Mouse (Mus musculus) neural tube, embryonic 14.5 days (tissue): ENCODE data around the gene Ccdc137. TPM values are rescaled to one million over a fixed set of nuclear protein-coding genes. Genes with fewer than 3 reads are reported as not detected.
A peak's percentile ranks its signal among the peaks of the same experiment; 100 is the strongest.

ENCODE experiments used
- ATAC-seq: fragments of 200-750 bp; cut with Nextera tagmentation; 2 replicates; pipeline ENCODE4 v1.8.0; 2017; ENCODE audit warnings: low read depth, mild to moderate bottlenecking, moderate TSS enrichment, moderate library complexity
- H3K27ac ChIP-seq: fragments of 300-500 bp; sonication (generic); 2 replicates; pipeline ENCODE4 v1.5.1; 2014; ENCODE audit warnings: low read depth, mild to moderate bottlenecking, control low read depth, low read length, moderate library complexity, mixed read lengths
- H3K27me3 ChIP-seq: fragments of 300-500 bp; sonication (generic); 2 replicates; pipeline ENCODE4 v1.6.1; 2014; ENCODE audit warnings: low read length; ENCODE audit not compliant: control insufficient read depth, insufficient read depth
- H3K36me3 ChIP-seq: fragments of 300-500 bp; sonication (generic); 2 replicates; pipeline ENCODE4 v1.6.1; 2014; ENCODE audit warnings: low read length, mixed read lengths; ENCODE audit not compliant: control insufficient read depth, insufficient read depth
- H3K4me1 ChIP-seq: fragments of 300-500 bp; sonication (generic); 2 replicates; pipeline ENCODE4 v1.6.1; 2014; ENCODE audit warnings: low read length; ENCODE audit not compliant: control insufficient read depth, insufficient read depth
- H3K4me2 ChIP-seq: fragments of 300-500 bp; sonication (generic); 2 replicates; pipeline ENCODE4 v1.6.1; 2014; ENCODE audit warnings: mild to moderate bottlenecking, low read depth, low read length, control low read depth
- H3K4me3 ChIP-seq: fragments of 300-500 bp; sonication (generic); 2 replicates; pipeline ENCODE4 v1.5.1; 2014; ENCODE audit warnings: low read depth, low read length, control low read depth, mixed read lengths
- H3K9ac ChIP-seq: fragments of 300-500 bp; sonication (generic); replicated peaks from 2 replicates; pipeline ENCODE4 v1.6.1; 2014; ENCODE audit warnings: low read depth, mild to moderate bottlenecking, control low read depth, low read length, mixed read lengths
- H3K9me3 ChIP-seq: fragments of 300-500 bp; sonication (generic); 2 replicates; pipeline ENCODE4 v1.6.1; 2016; ENCODE audit warnings: low read length; ENCODE audit not compliant: control insufficient read depth
- WGBS: fragments of 180-500 bp; shearing (Covaris S2); extraction: QIAGEN DNeasy Blood & Tissue Kit; methylation state at CpG from one replicate; pipeline ENCODE4 v1.1.7; 2014; 5-methylcytosine and 5-hydroxymethylcytosine counted together
- polyA plus RNA-seq: library from polyadenylated mRNA; unstranded; fragments of >200 nt; fragmentation: Nextera tagmentation; extraction: Ambion mirVana; gene quantifications from 2 replicates; pipeline ENCODE4 v1.2.1, GENCODE M21; 2014

Ccdc137 gene
- polyA plus RNA-seq, 1 experiment from 2014 or later, result 21.6 TPM

GRCm38 (mm10) chr11:120492024-120492877 is 34.3 kb downstream of the Ccdc137 start:
- under 1% methylated on average over 46 of the region's 48 CpGs for WGBS
- H3K27me3 ChIP-seq, result no peaks in the 10 kb centered on the region
- H3K36me3 ChIP-seq, result peaks cover 41% of the 10 kb centered on the region
- H3K9me3 ChIP-seq, result no peaks in the 10 kb centered on the region
- H3K9ac ChIP-seq, result peak overlapping the region; percentile 81
- H3K4me3 ChIP-seq, result peak overlapping the region; percentile 89
- peaks cover 25% of the 10 kb centered on the region for H3K4me1 ChIP-seq
- peak; percentile 52 for ATAC-seq
- H3K27ac ChIP-seq, result peak overlapping the region; percentile 60
- H3K4me2 ChIP-seq, result peak overlapping the region; percentile 95

- peaks cover 35% of the 10 kb centered on the region for H3K36me3 ChIP-seq
- no peaks in the 10 kb centered on the region for H3K9me3 ChIP-seq
- H3K4me2 ChIP-seq, result peak overlapping the region; percentile 95
- WGBS, result 25% methylated on average over 3 of the region's 3 CpGs
- peak overlapping the region; percentile 81; the same call in 1 of the 2 replicates for H3K9ac ChIP-seq
- H3K27me3 ChIP-seq, result no peaks in the 10 kb centered on the region
- H3K4me1 ChIP-seq, result peaks cover 25% of the 10 kb centered on the region
- ATAC-seq, result no peak
- H3K27ac ChIP-seq, result peak overlapping the region; percentile 36; the same call in 1 of the 2 replicates
- H3K4me3 ChIP-seq, result peak overlapping the region; percentile 89
Observed at GRCm38 (mm10) chr11:120492878-120493203, 34.9 kb downstream of the Ccdc137 start.

- H3K27me3 ChIP-seq, result no peaks in the 10 kb centered on the region
- peak overlapping the region; percentile 36; the same call in 1 of the 2 replicates for H3K27ac ChIP-seq
- no peaks in the 10 kb centered on the region for H3K9me3 ChIP-seq
- peaks cover 30% of the 10 kb centered on the region for H3K36me3 ChIP-seq
- peak overlapping the region; percentile 89; the same call in 1 of the 2 replicates for H3K4me3 ChIP-seq
- no peak for ATAC-seq
- WGBS, result 55% methylated on average over 3 of the region's 3 CpGs
- peaks cover 25% of the 10 kb centered on the region for H3K4me1 ChIP-seq
- peak overlapping the region; percentile 81; the same call in 1 of the 2 replicates for H3K9ac ChIP-seq
- peak overlapping the region; percentile 95 for H3K4me2 ChIP-seq
Observed at GRCm38 (mm10) chr11:120493351-120493750, 35.4 kb downstream of the Ccdc137 start.

- no peak for ATAC-seq
- H3K9ac ChIP-seq, result no peak overlapping the region
- H3K4me2 ChIP-seq, result peak overlapping the region; percentile 95; the same call in 1 of the 2 replicates
Observed at GRCm38 (mm10) chr11:120493911-120494310, 36.0 kb downstream of the Ccdc137 start.

GRCm38 (mm10) chr11:120497436-120497835 is 39.5 kb downstream of the Ccdc137 start:
- no peak overlapping the region for H3K27ac ChIP-seq
- H3K27me3 ChIP-seq, result no peaks in the 10 kb centered on the region
- H3K4me3 ChIP-seq, result no peak overlapping the region
- H3K4me2 ChIP-seq, result no peak overlapping the region
- no peak for ATAC-seq
- no peak overlapping the region for H3K9ac ChIP-seq
- WGBS, result 90% methylated on average over 3 of the region's 3 CpGs
- H3K4me1 ChIP-seq, result peaks cover 13% of the 10 kb centered on the region
- H3K36me3 ChIP-seq, result peaks cover 23% of the 10 kb centered on the region
- H3K9me3 ChIP-seq, result no peaks in the 10 kb centered on the region

More at GRCm38 (mm10) chr11:120493911-120494310, 36.0 kb downstream of the Ccdc137 start:
- H3K4me1 ChIP-seq, result peaks cover 25% of the 10 kb centered on the region
- peaks cover 24% of the 10 kb centered on the region for H3K36me3 ChIP-seq
- no peaks in the 10 kb centered on the region for H3K9me3 ChIP-seq
- 91% methylated on average over 3 of the region's 3 CpGs for WGBS
- no peaks in the 10 kb centered on the region for H3K27me3 ChIP-seq
- no peak overlapping the region for H3K4me3 ChIP-seq
- H3K27ac ChIP-seq, result no peak overlapping the region

- Histone ChIP-seq H3K4me3 (no peak overlapping the region), H3K27ac (no peak overlapping the region), H3K36me3 (peaks cover 23% of the 10 kb centered on the region), H3K9me3 (no peaks in the 10 kb centered on the region), H3K4me1 (peaks cover 6% of the 10 kb centered on the region), H3K9ac (no peak overlapping the region), H3K27me3 (no peaks in the 10 kb centered on the region), H3K4me2 (no peak overlapping the region)
- 97% methylated on average over 12 of the region's 12 CpGs for WGBS
- no peak for ATAC-seq
Observed at GRCm38 (mm10) chr11:120498226-120498625, 40.3 kb downstream of the Ccdc137 start.

- H3K4me2 ChIP-seq, result no peak overlapping the region
- peaks cover 23% of the 10 kb centered on the region for H3K36me3 ChIP-seq
- no peak overlapping the region for H3K4me3 ChIP-seq
- H3K27me3 ChIP-seq, result no peaks in the 10 kb centered on the region
- no peak overlapping the region for H3K9ac ChIP-seq
- WGBS, result 93% methylated on average over 5 of the region's 5 CpGs
- no peak overlapping the region for H3K27ac ChIP-seq
- no peaks in the 10 kb centered on the region for H3K4me1 ChIP-seq
- no peak for ATAC-seq
- no peaks in the 10 kb centered on the region for H3K9me3 ChIP-seq
Observed at GRCm38 (mm10) chr11:120498891-120499290, 41.0 kb downstream of the Ccdc137 start.

- ATAC-seq, result no peak
- no peaks in the 10 kb centered on the region for H3K27me3 ChIP-seq
- no peaks in the 10 kb centered on the region for H3K9me3 ChIP-seq
- no peak overlapping the region for H3K9ac ChIP-seq
- no peak overlapping the region for H3K27ac ChIP-seq
- no peak overlapping the region for H3K4me3 ChIP-seq
- 87% methylated on average over 6 of the region's 6 CpGs for WGBS
- H3K4me2 ChIP-seq, result no peak overlapping the region
- H3K36me3 ChIP-seq, result peaks cover 19% of the 10 kb centered on the region
- no peaks in the 10 kb centered on the region for H3K4me1 ChIP-seq
Observed at GRCm38 (mm10) chr11:120499894-120500293, 42.0 kb downstream of the Ccdc137 start.

- Histone ChIP-seq H3K9ac (no peak overlapping the region), H3K4me2 (no peak overlapping the region), H3K27me3 (no peaks in the 10 kb centered on the region), H3K4me1 (no peaks in the 10 kb centered on the region), H3K36me3 (peaks cover 15% of the 10 kb centered on the region), H3K27ac (no peak overlapping the region), H3K9me3 (no peaks in the 10 kb centered on the region), H3K4me3 (no peak overlapping the region)
- WGBS, result 22% methylated on average over 3 of the region's 3 CpGs
- no peak for ATAC-seq
Observed at GRCm38 (mm10) chr11:120500357-120500756, 42.4 kb downstream of the Ccdc137 start.
